Mouse (Mus musculus) right cerebral cortex, adult 2 months (tissue): ENCODE measurements around the gene Rufy1.

Experiments
- DNase-seq, 2 experiments: peaks; one replicate each; pipeline ENCODE4 v3.0.0; 2021 to 2022; ENCODE audit warnings: low spot score in 2 of 2

Rufy1 gene

DNA sequence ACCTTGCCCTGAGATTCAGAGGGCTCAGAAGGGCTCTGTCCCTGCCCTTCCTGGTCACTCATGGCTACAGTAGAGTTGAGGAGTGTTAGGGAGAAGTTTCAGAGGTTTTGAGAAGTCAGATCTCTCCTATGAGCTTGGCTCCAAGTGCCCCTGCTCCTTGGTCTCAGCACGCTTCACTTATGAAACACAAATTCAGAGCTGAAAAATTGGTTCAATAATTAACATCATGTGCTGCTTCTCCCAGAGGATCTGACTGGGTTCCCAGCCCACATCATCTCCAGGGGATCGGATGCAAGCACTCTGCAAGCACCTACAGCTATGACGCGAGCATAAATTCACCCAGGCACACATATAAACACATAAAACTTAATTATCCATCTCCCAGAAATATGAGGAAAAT lies 4.9 kb downstream of the Rufy1 start:
- no peak for DNase-seq

DNA sequence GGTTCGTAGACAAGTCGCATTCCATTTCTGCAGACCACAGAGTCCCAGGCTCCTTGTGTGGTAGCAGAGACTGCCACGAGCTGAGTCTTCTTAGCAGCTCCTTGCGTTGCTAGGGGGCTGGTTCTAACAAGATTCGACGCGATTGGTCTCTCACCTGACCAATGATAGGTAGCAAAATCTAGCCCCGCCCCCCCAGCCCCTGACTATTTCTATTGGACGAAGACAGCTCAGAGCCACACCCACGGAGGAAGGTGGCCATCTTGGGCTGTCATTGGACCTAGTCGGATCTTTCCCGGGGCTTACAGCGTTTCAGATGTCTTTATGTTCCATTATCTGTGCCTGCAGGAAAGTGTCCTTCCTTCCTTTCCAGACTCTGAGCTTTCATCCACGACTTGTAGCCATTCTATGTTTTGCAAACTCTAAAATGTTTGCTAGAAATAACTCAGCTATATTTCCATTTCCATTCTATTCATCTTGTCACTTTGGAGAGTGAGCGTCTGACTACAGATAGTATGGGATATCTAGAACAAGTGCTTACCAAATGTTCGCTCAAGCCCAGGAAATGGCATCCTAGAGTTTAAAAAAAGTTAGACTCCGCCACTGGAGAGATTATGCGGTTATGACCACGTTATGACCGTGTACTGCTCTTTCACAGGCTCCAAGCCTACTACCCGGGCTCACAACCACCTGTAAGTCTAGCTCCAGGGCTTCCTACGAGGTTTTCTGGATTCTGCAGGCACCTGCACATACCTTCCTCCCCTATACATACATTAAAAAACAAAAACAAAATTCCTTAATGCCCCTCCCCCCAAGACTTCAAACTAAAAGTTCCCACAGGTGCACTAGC lies 8.8 kb downstream of the Rufy1 start:
- DNase-seq: peak; percentile 55 to 66

DNA sequence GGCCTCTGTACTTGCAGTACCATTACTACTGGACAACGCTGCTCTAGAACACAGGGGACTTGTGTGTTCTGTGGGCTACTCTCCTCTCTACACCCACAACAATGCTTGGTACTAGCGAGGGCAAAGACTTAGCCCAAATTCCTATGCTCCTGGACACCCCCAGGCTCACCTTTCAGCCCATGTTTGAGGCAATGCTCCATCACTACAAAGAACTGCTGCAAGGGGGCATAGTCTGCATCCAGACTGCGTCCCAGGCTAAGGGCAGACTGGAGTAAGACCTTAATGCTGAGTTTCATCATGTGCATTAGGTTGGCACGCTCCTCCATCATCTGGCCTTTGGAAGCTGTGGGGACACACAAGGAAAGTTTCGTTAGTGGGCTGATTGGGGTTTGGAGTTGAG lies 9.5 kb downstream of the Rufy1 start:
- peak in 1 of 2 experiments; percentile 9 for DNase-seq

DNA sequence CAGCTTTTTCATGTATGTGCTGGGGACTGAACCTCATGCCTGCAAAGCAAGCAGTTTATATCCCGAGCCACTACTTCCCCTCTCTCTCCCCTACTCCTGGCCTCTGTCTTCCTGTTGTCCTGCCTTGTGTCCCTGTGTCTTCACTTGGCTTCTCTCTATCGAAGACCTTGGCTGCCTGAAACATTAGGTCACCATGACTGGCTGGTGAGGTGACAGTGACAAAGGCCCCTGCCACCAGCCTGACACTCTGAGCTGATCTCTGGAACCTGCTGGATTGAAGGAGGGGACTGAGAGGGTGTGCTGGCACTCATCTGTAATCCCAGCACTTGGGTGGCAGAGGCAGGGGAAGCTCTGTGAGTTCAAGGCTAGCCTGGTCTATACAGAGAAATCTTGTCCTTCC lies 13.1 kb downstream of the Rufy1 start:
- DNase-seq: no peak

DNA sequence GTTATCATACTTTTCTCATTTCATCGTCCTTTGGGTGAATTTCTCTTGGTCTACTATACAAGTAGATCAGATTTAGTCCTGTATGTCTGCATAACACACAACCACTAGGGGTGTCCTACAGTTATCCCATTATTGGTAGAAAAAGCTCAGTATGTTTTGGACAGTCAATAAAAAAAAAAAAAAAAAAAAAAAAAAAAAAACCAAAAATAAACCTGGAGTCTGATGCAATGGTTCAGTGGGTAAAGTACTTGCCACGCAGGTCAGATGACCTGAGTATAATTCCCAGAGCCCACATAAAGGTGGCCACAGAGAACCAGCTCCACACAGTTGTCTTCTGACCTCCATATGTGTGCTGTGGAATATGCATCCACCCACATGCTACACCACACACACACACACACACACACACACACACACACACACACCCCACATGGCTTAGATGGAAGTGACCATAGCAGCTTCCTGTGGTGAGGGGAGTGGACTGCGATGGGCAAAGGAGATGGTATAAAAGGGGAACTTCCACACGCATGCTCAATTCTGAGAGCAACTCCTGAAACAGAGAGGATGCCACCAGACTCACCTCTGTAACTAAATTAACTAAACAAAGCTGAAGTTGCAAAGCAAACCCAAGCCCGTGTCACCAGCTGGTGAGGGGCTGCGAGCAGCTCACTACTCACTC lies 15.2 kb downstream of the Rufy1 start:
- DNase-seq: no peak

DNA sequence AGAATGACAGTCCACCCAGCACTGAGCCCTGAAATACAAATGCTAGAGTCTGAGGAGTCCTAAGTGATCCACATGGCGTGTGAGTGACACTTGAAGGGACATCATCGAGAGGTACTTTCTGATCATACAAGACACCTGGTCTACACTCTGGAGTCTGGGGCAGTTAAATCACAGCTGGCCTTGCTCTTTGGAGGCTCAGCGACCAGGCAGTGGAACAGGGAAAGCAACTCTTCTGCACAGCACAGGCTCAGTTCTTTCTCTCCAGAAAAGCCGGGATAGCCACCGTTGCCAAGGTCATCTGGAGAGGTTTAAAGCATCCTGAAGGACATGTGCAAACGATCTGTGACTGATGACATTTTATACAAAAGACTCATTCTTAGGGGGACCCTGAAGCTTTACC lies 23.7 kb downstream of the Rufy1 start:
- DNase-seq: no peak

DNA sequence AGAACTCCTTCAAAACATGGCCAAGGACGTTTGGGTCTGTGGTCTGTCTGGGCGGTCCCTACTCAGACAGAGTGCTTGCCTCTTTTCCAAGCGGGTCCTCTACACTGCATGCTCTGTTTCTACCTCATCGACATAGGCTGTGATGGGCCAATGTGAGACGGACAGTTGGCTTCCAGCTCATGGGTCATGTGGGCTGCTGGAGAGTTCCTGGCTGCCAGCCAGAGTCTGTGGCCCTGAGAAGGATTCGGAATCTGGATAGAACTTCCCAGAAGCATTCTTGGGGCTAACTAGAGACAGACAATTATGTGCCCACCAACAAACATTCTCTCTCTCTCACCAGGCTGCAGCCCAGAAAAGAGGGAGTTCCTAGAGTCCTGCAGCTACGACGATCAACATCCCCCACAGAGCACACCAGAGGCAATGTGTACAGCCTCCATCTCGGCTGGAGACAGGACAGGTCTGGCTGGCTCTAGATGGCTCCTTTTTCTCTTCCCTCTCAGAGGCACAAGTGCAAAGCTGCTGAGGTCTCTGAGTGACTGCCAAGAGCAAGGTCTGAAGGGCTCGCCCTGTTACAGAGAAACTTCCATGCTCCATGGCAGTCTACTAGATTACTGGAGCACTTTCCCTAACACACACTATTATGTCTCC lies 27.4 kb downstream of the Rufy1 start:
- no peak for DNase-seq

DNA sequence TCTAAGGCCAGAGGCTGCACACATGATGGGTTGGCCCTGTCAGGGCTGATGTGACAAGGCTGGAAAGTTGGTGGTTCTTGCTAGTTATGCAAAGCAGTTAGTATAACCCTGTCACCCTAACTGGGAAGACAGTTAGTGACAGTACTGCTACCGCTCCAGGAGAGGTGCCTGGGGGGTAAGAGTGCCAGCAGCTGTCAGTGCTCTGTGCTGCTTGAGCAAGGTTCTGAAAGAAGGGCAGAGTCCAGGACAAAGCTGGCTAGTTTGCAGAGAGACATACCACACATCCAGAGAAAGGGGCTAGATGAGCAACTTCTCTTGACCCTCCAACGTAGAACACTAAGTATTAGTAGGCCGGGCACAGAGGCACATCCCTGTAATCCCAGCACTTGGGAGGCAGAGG lies 28.4 kb downstream of the Rufy1 start:
- no peak for DNase-seq

DNA sequence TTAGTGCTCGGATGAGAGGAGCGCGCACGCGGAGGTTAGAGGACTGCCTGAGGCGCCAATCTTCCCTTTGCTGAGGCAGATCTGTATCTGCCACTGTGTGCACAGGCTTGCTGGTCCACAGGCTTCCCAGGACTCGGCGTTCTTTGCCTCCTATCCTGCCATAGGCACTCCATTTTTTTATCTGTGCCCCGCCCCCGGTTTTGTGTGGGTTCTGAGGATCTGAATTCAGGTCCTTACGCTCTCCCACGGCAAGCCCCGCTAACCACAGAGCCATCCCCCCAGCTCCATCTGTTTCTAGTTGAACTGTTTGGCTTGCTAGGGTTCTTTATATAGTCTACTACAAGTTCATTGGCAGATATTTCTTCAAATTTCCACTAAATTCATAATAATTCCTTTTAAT lies 32.1 kb downstream of the Rufy1 start:
- no peak for DNase-seq

DNA sequence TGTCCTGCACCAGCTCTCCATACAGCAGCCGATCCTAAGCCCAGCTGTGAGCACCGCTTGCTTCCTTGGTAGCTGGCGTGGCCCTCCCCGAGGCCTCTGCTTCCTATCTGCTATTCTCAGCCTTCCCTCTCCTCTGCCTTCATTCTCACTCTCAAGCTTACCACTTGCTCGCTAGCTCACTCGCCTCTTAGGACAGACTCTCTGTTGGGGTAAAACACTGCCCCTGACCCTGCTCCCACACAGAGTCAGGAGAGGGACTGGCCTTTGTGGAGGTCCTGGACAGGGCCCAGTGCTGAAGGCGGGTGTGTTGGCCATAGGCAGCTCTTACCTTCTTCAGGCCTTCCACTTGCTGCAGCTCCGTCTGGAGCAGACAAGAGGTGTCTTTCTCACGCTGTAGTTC lies 33.6 kb downstream of the Rufy1 start:
- no peak for DNase-seq

DNA sequence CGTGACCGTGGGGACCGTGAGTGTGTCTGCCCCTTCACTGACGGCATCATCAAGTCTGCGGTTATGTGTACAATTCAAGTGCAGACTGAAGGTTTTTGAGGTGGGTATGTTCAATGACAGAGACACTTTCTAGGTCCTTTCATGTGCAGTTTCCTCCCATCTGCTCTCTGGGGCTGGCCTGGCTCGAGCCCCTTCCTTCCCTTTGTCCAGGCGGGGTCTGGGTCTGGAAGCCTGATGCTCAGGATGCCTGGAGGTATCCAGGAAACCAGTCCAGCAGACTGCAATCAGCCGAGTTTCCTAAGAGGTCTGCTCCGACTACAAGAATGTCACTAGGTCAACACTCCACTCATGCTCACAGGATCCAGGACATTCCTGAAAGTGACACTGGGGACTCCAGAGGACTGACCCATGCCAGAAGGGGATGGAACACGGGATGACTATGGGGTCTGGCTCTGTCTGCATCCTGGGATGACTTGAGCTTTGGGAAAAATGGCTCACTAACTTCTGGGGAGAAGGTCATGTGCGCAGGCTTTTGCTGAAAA lies 34.1 kb downstream of the Rufy1 start:
- DNase-seq: no peak

DNA sequence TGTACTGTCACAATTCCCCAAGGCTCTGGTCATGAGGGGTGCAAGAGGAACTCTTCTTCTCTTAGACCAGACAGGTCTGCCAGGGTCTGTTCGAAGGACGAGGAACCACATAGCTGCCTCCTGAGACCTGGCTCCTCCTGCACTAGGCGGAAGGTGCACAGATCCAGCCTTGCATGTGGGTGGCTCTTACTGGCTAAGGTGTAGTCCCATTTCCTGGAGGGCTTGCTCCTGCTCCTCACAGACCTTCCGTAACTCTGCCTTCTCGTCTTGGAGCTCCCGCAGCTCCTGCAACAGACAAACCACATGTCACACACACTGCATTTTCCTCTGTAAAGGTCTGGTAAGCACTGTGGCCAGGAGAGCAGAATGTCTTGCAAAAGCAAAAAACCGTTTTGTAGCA lies 36.2 kb downstream of the Rufy1 start:
- no peak for DNase-seq

DNA sequence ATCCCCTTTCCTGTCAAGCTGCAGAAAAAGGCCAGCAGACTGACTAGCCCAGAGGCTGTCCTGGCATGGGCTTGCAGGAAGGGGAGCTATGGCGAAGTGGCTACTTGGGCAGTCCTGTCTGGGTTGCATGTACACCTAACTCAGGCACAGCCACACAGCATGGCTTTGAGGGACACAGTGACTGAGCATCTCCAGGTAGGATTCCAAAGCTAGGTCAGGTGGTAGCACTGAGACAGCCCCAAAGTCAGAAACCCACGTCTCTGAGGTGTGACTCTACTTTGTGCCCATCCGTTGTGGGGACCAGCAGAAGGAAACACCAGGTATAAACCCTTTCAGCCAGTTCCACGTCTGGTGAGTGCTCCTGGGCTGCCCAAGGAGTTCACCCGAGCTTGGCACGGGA lies 37.6 kb downstream of the Rufy1 start:
- no peak for DNase-seq

DNA sequence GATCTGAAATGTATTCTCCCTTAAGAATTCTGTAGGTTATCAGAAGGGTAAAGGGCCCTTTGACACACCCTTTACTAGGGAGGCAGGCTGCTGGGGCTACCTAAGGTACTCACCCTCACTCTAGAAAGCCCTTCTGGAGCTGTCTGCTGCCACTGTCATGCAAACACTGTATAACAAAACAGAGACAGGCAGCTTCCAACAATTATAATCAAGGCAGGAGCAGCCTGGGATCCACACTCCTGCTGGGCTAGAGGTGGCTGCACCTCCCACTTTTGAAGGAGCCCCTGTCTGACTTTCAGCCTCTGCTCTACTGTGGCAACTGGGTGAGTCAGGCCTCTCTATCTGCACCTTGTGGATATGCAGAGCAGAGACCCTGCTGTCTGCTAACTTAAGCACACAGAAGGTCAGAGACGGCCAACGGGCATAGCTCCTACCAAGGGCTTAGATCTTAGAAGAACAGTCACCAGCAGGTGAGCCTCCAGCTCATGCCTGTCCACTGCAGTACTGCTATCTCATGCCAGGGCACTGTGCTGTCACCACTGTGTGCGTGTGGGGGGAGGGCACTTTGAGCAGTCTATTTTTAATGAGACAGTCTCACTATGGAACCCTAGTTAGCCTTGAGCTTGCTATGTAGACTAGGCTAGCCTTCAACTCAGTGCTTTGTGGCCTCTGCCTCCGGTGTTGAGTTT lies 39.5 kb downstream of the Rufy1 start:
- no peak for DNase-seq

DNA sequence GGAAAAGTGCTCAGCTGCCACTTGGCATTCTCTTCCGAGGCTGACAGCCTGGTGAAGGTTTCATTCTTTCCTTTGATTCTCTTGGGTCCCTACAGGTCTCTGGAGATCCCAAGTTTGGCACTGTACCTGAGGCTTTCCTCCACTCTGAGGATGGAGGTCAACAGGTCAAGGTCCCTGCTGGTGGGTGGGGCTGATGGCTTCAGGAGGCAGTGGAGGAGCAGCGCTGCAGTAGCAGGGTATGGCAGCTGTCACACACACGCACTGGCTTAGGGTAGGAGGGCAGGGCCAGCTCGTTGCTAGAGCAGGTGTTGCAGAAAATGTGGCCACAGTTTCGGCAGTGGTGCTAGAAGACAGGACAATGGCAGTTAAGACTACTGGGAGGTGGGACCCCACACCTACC lies 41.3 kb downstream of the Rufy1 start:
- no peak for DNase-seq

DNA sequence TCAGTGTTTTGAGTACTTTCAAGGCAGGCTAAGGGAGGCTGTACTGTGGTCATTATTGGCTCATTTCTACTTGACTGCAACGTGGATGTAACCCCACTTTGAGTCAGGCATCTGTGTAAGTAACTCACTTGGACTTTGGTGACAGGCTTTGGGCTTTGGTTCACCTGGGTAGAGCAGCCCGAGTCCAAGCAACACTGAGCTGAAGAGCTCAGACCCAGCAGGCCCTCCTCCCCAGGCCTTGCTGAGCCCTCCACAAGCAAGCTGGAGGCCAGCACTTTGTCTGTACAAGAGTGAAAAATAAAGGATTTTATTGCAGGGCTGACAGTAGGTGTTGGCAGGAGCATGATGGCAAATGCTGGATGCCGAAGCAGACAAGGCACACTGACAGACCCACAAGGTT lies 41.9 kb downstream of the Rufy1 start:
- no peak for DNase-seq

DNA sequence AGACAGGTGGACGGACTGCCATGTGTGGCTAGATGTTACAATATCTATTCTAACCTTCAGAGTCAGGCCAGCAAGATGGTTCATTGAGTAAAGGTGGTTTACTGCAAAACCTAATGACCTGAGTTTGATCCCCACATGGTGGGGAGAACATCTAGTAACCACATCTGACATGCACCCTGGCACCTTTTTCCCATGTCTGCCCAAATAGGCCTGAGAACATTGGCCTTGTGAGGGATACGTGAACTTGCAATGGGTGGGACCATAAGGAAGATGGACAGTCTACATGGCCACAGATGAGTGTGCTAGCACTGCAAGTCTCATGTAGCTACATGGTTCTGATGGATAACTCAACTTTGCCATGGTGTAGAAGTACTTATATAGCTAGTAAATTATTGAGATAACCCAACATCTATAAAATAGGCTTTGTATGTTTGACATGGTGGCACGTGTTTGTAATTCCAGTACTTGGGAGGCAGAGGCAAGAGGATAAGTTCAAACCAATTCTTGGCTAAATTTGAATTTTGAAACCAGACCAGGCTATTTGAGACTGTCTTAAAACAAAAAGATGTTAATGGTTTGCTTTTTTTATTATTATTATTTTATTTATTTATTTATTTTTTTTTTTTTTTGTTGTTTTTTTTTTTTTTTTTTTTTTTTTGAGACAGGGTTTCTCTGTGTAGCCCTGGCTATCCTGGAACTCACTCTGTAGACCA lies 42.6 kb downstream of the Rufy1 start:
- no peak for DNase-seq

DNA sequence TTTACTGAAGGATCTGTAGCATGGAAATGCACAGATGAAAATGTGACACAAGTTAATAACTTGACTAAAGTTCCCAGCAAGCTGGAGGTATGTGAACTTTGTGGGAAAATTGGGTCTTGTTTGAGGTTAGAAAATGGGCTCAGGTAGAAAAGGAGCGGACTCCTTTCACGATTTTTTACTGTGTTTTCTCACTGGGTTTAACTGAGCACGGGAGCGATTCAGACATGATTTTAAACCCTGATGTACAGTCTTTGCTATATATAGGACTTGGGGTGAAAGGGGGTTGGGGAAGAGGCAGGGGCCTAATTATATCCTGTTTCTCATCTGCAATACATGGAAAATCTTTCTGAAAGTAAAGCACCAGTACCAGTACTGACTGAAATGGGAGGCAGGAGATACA lies 43.2 kb downstream of the Rufy1 start:
- no peak for DNase-seq

DNA sequence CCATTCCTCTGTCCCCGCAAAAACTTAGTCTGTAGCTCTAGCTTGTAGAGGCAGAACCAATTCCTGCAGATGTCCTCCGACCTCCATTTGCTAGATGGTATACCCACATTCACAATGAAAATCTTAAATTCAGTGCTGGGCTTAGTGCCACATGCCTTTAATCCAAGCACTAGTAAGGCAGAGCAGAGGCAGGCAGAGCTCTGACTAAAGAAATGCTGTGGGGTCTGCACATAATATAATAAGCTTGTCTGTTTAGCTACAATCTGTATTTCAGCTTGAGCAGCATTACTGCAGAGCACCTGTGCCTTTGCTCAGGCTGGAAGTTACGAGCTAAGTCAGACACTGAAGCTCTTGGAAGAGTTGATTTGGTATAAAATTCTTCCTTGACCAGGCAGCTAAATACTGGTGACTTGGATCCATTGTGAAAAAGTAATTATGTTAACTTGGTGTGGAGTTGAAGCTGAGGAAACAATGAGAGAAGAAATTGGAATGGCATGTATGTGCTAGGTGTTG lies 43.7 kb downstream of the Rufy1 start:
- DNase-seq: no peak

DNA sequence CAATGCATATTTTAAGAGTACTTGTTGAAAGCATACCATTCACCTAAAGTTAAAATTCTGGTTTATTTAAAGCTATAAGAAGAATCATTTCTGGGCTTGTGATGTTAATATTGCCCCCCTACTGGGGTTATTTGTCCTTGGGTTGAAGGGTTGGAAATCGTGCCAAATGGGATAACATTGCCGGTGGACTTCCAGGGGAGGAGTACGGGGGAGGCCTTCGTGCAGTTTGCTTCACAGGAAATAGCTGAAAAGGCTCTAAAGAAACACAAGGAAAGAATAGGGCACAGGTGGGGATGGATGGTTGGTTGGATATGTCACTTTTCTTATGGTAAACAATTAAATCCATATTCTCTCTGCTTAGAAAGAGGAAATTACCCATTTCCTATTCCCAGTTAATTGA lies 49.6 kb downstream of the Rufy1 start:
- DNase-seq: no peak
